Mouse (Mus musculus): ENCODE results near the gene Txk. TPM values are rescaled to one million over a fixed set of nuclear protein-coding genes. Genes with fewer than 3 reads are reported as not detected.

Txk gene
- polyA plus RNA-seq, 1 experiment from 2014 or later, result 0.74 TPM

DNA sequence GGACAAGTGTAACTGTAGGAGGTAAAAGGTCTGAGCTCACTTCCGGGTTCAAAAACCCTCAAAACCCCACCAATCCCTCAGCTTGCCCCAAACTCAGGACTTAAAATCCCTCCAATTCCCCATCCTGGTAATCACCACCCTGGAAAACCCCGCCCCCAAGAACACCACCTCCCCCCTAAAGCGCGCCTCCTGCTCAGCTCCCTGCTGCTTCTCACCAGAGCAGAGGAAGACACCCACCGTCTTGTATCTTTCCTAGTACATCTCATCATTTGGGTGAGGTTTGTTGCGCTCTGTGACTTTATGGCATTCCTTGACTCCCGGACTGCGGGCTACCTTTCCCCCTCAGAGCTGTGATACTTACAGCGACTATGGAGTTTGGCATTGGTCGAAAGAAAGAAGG is 45.9 kb downstream of the Txk start:
- no peak overlapping the region for H3K9ac ChIP-seq
- no peak overlapping the region for H3K27ac ChIP-seq
- no peak overlapping the region for H3K4me3 ChIP-seq
- ATAC-seq (ENCODE audit: borderline replicate concordance, extremely low read depth, low FRiP score, low TSS enrichment), result no peak
- no peaks in the 10 kb centered on the region for H3K9me3 ChIP-seq
- no peak overlapping the region for H3K4me2 ChIP-seq
- no peaks in the 10 kb centered on the region for H3K36me3 ChIP-seq
- 62% methylated on average over 10 of the region's 10 CpGs for WGBS
- no peaks in the 10 kb centered on the region for H3K4me1 ChIP-seq
- H3K27me3 ChIP-seq, result no peaks in the 10 kb centered on the region

DNA sequence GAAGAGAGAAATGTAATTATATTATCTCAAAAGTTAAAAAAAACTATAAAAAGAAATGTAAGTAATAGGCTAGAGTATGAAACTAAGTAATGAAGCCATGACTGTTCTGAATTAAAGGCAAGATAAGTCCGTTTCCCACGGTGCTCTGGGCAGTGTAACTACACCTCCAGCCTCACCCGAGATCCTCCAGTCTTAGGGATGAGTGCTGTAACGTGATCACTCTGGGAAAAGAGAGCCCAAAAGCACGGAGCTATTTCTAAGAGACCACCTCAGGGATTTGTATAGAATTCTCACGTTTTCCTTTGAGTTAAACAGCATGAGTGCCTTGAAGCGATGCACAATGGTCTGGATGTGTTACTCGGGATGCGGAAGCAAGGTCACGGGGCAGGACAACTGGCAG is 46.5 kb downstream of the Txk start:
- H3K27ac ChIP-seq, result no peak overlapping the region
- no peak overlapping the region for H3K9ac ChIP-seq
- no peak for ATAC-seq (ENCODE audit: borderline replicate concordance, extremely low read depth, low FRiP score, low TSS enrichment)
- no peaks in the 10 kb centered on the region for H3K36me3 ChIP-seq
- no peaks in the 10 kb centered on the region for H3K27me3 ChIP-seq
- H3K4me2 ChIP-seq, result no peak overlapping the region
- no peaks in the 10 kb centered on the region for H3K4me1 ChIP-seq
- H3K9me3 ChIP-seq, result no peaks in the 10 kb centered on the region
- no peak overlapping the region for H3K4me3 ChIP-seq
- 50% methylated on average over 10 of the region's 10 CpGs for whole genome bisulfite sequencing

DNA sequence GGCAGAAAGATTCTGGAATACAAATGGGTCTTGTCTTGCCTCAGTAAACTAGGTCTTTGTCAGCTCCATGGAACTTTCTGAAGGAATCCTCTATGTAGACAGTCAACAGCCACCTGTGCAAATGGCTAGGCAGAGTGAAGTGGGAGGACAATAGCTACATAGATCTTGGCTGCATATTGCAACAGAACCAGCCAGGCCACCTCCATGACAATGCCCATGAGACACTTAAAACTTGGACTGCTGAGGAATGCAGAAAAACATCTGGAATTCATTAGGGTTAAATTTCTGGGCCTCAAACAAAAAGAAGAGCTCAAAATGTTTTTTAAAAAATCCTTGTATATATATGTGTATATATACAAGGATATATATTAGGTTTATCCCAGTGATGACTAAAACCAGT is 50.4 kb downstream of the Txk start:
- no peaks in the 10 kb centered on the region for H3K4me1 ChIP-seq
- no peak for ATAC-seq (ENCODE audit: borderline replicate concordance, extremely low read depth, low FRiP score, low TSS enrichment)
- H3K27ac ChIP-seq, result no peak overlapping the region

DNA sequence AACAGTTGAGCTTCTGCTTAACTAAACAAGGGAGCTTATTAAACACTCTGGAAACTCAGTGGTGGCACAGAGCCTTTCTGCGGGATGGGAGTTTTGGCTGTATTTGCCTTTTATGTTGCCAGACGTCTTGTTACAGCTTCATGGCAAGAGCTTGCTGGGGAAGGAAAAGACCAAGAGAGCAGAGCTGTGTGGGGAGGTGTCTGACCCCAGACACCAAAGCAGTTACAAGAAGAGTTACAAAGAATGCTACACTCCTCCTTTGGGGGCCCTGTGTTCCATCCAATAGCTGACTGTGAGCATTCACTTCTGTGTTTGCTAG is 53.1 kb downstream of the Txk start:
- Histone ChIP-seq H3K4me2 (no peak overlapping the region), H3K9ac (no peak overlapping the region), H3K27me3 (no peaks in the 10 kb centered on the region), H3K4me3 (no peak overlapping the region), H3K36me3 (no peaks in the 10 kb centered on the region), H3K4me1 (no peaks in the 10 kb centered on the region), H3K9me3 (no peaks in the 10 kb centered on the region), H3K27ac (no peak overlapping the region)
- WGBS, result 31% methylated on average over 2 of the region's 2 CpGs
- ATAC-seq (ENCODE audit: borderline replicate concordance, extremely low read depth, low FRiP score, low TSS enrichment), result no peak

More for the DNA sequence above, 50.4 kb downstream of the Txk start:
- H3K4me3 ChIP-seq, result no peak overlapping the region
- H3K36me3 ChIP-seq, result no peaks in the 10 kb centered on the region
- no peaks in the 10 kb centered on the region for H3K9me3 ChIP-seq
- no peak overlapping the region for H3K9ac ChIP-seq
- H3K4me2 ChIP-seq, result no peak overlapping the region
- H3K27me3 ChIP-seq, result no peaks in the 10 kb centered on the region

DNA sequence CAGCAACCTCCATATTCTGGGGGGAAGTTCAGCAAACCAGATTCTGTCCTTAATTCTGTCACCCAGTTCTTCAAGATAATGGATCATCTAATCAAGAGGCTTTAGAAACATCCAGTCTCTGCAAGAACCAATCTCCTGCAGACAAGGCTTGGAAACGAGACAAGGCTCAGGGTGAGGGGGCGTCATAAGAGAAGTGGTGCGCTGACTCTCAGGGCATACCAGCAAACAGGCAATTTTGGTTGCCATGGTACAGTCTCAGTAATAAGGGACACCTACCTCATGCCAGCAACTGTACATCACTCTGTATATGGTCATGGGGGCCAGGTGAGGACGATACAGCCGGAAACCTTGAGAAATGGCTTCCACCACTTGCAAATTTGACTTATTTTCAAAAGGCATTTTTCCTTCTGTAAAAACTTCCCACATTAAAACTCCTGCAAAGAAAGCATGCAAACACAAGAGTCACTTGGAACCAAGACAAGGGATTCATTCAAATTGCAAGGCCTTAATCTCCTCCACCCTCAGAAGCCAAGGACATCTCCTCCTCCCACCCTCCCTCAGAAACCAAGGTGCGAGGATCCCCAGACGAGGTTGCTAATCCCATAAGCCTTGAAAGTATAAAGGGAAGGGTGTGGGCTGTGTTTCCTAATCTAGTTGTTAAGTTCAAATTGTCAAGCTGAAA is 53.6 kb downstream of the Txk start:
- H3K9me3 ChIP-seq, result no peaks in the 10 kb centered on the region

DNA sequence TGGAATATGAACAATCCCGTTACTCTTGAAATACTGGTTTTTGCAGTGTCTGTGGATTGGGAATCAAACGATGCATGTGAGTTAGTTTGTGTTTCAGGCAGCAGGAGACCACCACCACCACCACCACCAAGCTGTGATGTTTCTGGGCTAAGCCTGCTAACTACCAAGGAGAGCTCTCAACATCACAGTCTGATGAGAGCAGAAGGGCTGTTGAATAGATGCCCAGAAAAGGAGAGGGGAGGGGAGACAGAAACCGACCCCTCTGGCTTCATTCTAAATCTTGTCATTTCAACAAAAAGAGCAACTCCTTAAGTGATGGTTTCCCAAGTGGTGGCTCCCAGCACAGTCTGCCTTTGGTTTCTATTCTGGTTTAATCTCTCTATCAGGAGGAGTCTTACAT is 54.2 kb downstream of the Txk start:
- no peaks in the 10 kb centered on the region for H3K27me3 ChIP-seq
- no peak overlapping the region for H3K27ac ChIP-seq
- H3K9ac ChIP-seq, result no peak overlapping the region
- no peaks in the 10 kb centered on the region for H3K9me3 ChIP-seq
- ATAC-seq (ENCODE audit: borderline replicate concordance, extremely low read depth, low FRiP score, low TSS enrichment), result no peak
- no peak overlapping the region for H3K4me2 ChIP-seq
- H3K4me1 ChIP-seq, result no peaks in the 10 kb centered on the region
- WGBS, result 52% methylated on average over 3 of the region's 3 CpGs
- H3K36me3 ChIP-seq, result no peaks in the 10 kb centered on the region
- no peak overlapping the region for H3K4me3 ChIP-seq

More for the DNA sequence above, 53.6 kb downstream of the Txk start:
- no peak overlapping the region for H3K4me3 ChIP-seq
- H3K27me3 ChIP-seq, result no peaks in the 10 kb centered on the region
- H3K9ac ChIP-seq, result no peak overlapping the region
- no peak for ATAC-seq (ENCODE audit: borderline replicate concordance, extremely low read depth, low FRiP score, low TSS enrichment)
- H3K36me3 ChIP-seq, result no peaks in the 10 kb centered on the region
- H3K4me1 ChIP-seq, result no peaks in the 10 kb centered on the region
- 67% methylated on average over 7 of the region's 7 CpGs for WGBS
- no peak overlapping the region for H3K27ac ChIP-seq
- no peak overlapping the region for H3K4me2 ChIP-seq

DNA sequence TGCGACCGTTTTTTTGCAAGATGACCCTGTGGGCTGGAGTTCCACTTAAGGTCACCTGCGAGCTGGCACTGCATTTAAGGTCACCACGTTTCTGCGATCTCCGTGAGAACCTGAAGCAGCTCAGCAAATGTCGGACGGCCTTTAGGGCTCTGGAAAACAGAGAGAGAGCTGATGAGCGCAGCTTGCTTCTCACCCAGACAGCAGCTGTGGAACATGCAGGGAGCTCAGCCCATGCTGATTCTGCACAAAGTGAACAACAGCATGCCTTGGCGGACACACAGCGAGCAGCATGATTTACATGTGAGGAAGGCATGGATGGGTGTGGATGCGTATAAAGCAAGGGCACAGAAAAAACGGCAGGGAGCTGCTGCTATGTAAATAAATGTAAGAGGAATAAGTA is 56.1 kb downstream of the Txk start:
- no peaks in the 10 kb centered on the region for H3K9me3 ChIP-seq
- no peak overlapping the region for H3K4me2 ChIP-seq
- H3K4me1 ChIP-seq, result no peaks in the 10 kb centered on the region
- WGBS, result 57% methylated on average over 13 of the region's 13 CpGs
- no peak overlapping the region for H3K9ac ChIP-seq
- no peak overlapping the region for H3K27ac ChIP-seq
- H3K4me3 ChIP-seq, result no peak overlapping the region
- H3K27me3 ChIP-seq, result no peaks in the 10 kb centered on the region
- ATAC-seq (ENCODE audit: borderline replicate concordance, extremely low read depth, low FRiP score, low TSS enrichment), result no peak
- no peaks in the 10 kb centered on the region for H3K36me3 ChIP-seq

DNA sequence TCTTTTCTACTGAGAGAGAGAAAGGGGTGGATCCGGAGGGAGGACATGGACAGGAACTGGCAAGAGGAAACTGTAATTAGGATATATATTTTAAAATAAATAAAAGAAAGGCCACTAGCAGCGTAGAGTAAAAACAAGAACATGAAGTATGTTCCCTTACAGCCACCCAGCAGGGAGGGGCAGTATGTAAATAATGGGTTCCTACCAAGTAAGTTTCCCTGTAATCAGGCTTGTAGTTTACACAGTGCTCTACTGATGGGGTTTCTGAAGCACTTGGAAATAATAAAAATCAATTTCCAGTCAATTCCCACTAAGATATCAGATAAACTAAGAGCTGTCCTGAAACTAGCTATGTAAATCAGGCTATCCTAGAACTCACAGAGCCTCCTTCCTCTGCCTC is 57.9 kb downstream of the Txk start:
- Histone ChIP-seq H3K27ac (no peak overlapping the region), H3K4me2 (no peak overlapping the region), H3K4me1 (no peaks in the 10 kb centered on the region), H3K27me3 (no peaks in the 10 kb centered on the region), H3K36me3 (no peaks in the 10 kb centered on the region), H3K9me3 (no peaks in the 10 kb centered on the region), H3K9ac (no peak overlapping the region), H3K4me3 (no peak overlapping the region)
- 39% methylated on average over 2 of the region's 2 CpGs for WGBS
- ATAC-seq (ENCODE audit: borderline replicate concordance, extremely low read depth, low FRiP score, low TSS enrichment), result no peak

DNA sequence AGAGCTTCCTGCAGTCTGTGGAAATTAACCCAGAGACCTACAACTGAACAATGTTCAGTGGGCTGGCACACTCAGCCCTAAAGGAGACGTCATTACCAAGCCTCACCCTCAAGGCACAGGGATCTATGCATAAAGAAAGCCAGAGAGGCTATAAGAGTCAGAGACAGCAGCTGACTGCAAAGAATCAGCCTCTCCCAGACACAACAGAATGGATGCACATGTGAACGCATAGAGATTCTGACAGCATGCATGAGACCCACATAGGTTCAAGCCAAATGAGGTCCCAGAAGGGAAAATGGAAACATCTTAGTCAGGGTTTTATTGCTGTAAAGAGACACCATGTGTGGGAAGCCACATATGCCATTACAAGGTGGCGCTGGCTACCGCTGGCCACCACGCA is 62.1 kb downstream of the Txk start:
- Histone ChIP-seq H3K27ac (no peak overlapping the region), H3K27me3 (no peaks in the 10 kb centered on the region), H3K4me2 (no peak overlapping the region), H3K4me3 (no peak overlapping the region), H3K4me1 (no peaks in the 10 kb centered on the region), H3K9ac (no peak overlapping the region), H3K9me3 (no peaks in the 10 kb centered on the region), H3K36me3 (no peaks in the 10 kb centered on the region)
- 86% methylated on average over 5 of the region's 5 CpGs for WGBS
- no peak for ATAC-seq (ENCODE audit: borderline replicate concordance, extremely low read depth, low FRiP score, low TSS enrichment)

DNA sequence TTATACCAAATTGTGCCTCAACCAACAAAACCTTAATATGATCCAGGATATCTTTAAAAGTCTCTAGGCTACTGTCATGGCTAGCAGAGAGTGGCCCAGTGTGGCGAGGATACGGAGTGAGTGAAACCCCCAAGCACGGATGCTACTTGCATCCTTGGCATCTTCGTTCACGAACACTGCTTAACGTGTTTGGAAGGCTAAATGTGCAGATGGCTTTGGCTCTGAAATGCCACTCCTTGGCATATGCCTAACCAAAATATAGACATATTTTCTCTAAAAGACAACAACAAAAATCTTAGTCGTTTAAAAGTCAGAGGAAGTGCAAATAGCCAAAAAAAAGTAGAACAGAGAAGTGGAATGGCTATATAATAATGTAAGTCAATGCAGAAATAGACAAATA is 63.0 kb downstream of the Txk start:
- Histone ChIP-seq H3K27ac (no peak overlapping the region), H3K4me2 (no peak overlapping the region), H3K27me3 (no peaks in the 10 kb centered on the region), H3K9me3 (no peaks in the 10 kb centered on the region), H3K4me1 (no peaks in the 10 kb centered on the region), H3K4me3 (no peak overlapping the region), H3K9ac (no peak overlapping the region), H3K36me3 (no peaks in the 10 kb centered on the region)
- WGBS, result 87% methylated on average over 7 of the region's 7 CpGs
- no peak for ATAC-seq (ENCODE audit: borderline replicate concordance, extremely low read depth, low FRiP score, low TSS enrichment)

DNA sequence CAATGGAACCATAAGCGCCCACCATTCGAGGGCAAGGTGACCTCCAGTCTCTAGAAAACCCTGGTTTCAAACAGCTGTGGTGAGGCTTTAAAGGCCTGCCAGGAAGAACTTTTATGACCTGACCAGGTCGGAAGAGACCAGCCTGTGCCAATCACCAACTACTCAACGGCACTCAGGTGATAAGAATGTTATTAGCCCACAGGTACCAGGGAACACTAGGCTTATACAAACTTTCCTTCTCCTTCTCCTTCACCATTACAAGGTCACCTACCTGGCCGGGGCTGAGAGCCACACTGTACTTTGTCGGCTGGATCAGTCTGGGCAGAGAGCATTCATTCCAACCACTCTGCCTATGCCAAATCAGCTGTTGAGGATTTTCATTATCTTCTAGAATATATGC is 71.1 kb downstream of the Txk start:
- no peak for ATAC-seq (ENCODE audit: borderline replicate concordance, extremely low read depth, low FRiP score, low TSS enrichment)
- Histone ChIP-seq H3K9me3 (no peaks in the 10 kb centered on the region), H3K27ac (peak overlapping the region; percentile 23; the same call in 1 of the 2 replicates)

DNA sequence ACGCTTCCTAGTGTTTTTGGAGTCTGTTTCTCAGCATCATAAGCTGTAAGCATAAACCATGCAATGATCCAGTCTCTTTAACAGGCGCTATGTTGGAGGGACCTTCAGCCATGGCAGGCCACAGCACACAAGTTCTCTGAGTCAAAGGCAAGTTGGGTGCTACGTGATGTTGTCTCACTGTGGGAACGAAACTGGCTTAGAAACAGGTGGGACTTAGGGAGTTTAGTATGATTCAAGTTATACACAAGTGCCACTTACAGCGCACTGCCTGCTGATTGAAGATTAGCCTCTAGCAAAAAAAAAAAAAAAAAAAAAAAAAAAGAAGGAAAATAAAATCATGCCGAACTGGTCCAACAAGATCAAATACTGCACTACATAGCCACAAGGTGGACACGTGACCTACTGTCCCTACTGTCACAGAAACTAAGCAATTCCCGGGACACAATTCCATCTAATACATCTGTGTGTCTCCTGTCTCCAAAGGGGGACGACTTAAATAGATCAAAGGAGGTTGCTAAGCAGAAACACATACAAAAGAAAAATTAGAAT is 77.5 kb downstream of the Txk start:
- WGBS, result 54% methylated on average over 9 of the region's 9 CpGs
- H3K4me2 ChIP-seq, result no peak overlapping the region
- ATAC-seq (ENCODE audit: borderline replicate concordance, extremely low read depth, low FRiP score, low TSS enrichment), result peak; percentile 77; the same call in 1 of the 2 replicates
- no peak overlapping the region for H3K4me3 ChIP-seq
- H3K27me3 ChIP-seq, result no peaks in the 10 kb centered on the region
- H3K36me3 ChIP-seq, result no peaks in the 10 kb centered on the region
- no peak overlapping the region for H3K9ac ChIP-seq
- peak overlapping the region; percentile 75 for H3K27ac ChIP-seq
- H3K4me1 ChIP-seq, result peaks cover 9% of the 10 kb centered on the region; the same call in 1 of the 2 replicates
- no peaks in the 10 kb centered on the region for H3K9me3 ChIP-seq

More for the DNA sequence above, 71.1 kb downstream of the Txk start:
- H3K27me3 ChIP-seq, result no peaks in the 10 kb centered on the region
- H3K4me2 ChIP-seq, result no peak overlapping the region
- H3K36me3 ChIP-seq, result no peaks in the 10 kb centered on the region
- no peaks in the 10 kb centered on the region for H3K4me1 ChIP-seq
- H3K4me3 ChIP-seq, result no peak overlapping the region
- no peak overlapping the region for H3K9ac ChIP-seq
- WGBS, result 59% methylated on average over 6 of the region's 6 CpGs

Measured in lung, embryonic 15.5 days (tissue).